Mouse (Mus musculus) testis, adult 2 months (tissue): ENCODE measurements around the gene Ano9.
A peak's percentile ranks its signal among the peaks of the same experiment; 100 is the strongest.

ENCODE experiments used
- CTCF ChIP-seq: fragments of 200-500 bp; IDR thresholded peaks from 2 replicates; pipeline ENCODE4 v1.5.1; 2012; ENCODE audit warnings: low read depth, mild to moderate bottlenecking, inconsistent platforms, low read length, moderate library complexity; ENCODE audit not compliant: control insufficient read depth, insufficient read depth, insufficient replicate concordance
- POLR2A ChIP-seq: fragments of 200-500 bp; IDR thresholded peaks from 2 replicates; pipeline ENCODE4 v1.6.1; 2012; ENCODE audit warnings: low read depth, mild to moderate bottlenecking, inconsistent platforms, low read length, moderate library complexity; ENCODE audit not compliant: control insufficient read depth

GRCm38 (mm10) chr7:141070058-141070862, 47.3 kb downstream of the Ano9 start:
- TF ChIP-seq CTCF (peak; percentile 50; the same call in 1 of the 2 replicates), POLR2A (0 out of 2 replicates have a peak, but pooled peaks have one; percentile 21)
